Mouse (Mus musculus): Measurements from ENCODE around the gene Gas7.

GRCm38 (mm10) chr11:67585016-67585415 lies 129.8 kb downstream of the Gas7 start:
- TF ChIP-seq POLR2A (IDR thresholded peaks at IDR 0.05; ENCODE audit: low read depth, low read length), result no peak
- no peak for TF ChIP-seq CTCF (conservative IDR thresholded peaks at IDR 0.05; ENCODE audit: insufficient read depth, insufficient read length, low read depth, low read length)
